Mouse (Mus musculus): ENCODE results near the gene Slc25a33.
"Not testable (repeated sequence)": the region's sequence is repeated elsewhere in the genome, so short reads cannot be mapped to it uniquely, and the experiment has no call there.

The Slc25a33 gene

GRCm38 (mm10) chr4:149758423-149758822, 15.7 kb downstream of the Slc25a33 start:
- no peak for DNase-seq (ENCODE audit: low read depth, low spot score)

- DNase-seq (ENCODE audit: low read depth, low spot score), result not testable (repeated sequence)
These were observed 17.5 kb downstream of the Slc25a33 start for GRCm38 (mm10) chr4:149756546-149756945.

GRCm38 (mm10) chr4:149752836-149753235, 21.2 kb downstream of the Slc25a33 start:
- DNase-seq (ENCODE audit: low read depth, low spot score), result no peak

GRCm38 (mm10) chr4:149752124-149752799, 21.8 kb downstream of the Slc25a33 start:
- no peak for DNase-seq (ENCODE audit: low read depth, low spot score)

GRCm38 (mm10) chr4:149750671-149751070, 23.4 kb downstream of the Slc25a33 start:
- no peak for DNase-seq (ENCODE audit: low read depth, low spot score)

GRCm38 (mm10) chr4:149749663-149750015, 24.4 kb downstream of the Slc25a33 start:
- DNase-seq (ENCODE audit: low read depth, low spot score), result not testable (repeated sequence)

GRCm38 (mm10) chr4:149749003-149749662, 24.9 kb downstream of the Slc25a33 start:
- no peak for DNase-seq (ENCODE audit: low read depth, low spot score)

- no peak for DNase-seq (ENCODE audit: low read depth, low spot score)
These were observed 30.0 kb downstream of the Slc25a33 start for GRCm38 (mm10) chr4:149744119-149744518.

- DNase-seq (ENCODE audit: low read depth, low spot score), result no peak
These were observed 32.0 kb downstream of the Slc25a33 start for GRCm38 (mm10) chr4:149742011-149742530.

GRCm38 (mm10) chr4:149740301-149740700, 33.8 kb downstream of the Slc25a33 start:
- DNase-seq (ENCODE audit: low read depth, low spot score), result no peak

- no peak for DNase-seq (ENCODE audit: low read depth, low spot score)
These were observed 34.6 kb downstream of the Slc25a33 start for GRCm38 (mm10) chr4:149739478-149739877.

GRCm38 (mm10) chr4:149737383-149738324, 36.4 kb downstream of the Slc25a33 start, which contains the start of gene Tmem201:
TSS of gene Tmem201 (minus strand) at chr4:149738044.
- peak; percentile 79 for DNase-seq (ENCODE audit: low read depth, low spot score)

- DNase-seq (ENCODE audit: low read depth, low spot score), result no peak
These were observed 37.5 kb downstream of the Slc25a33 start for GRCm38 (mm10) chr4:149736581-149736980.

- DNase-seq (ENCODE audit: low read depth, low spot score), result no peak
These were observed 38.3 kb downstream of the Slc25a33 start for GRCm38 (mm10) chr4:149735624-149736250.

GRCm38 (mm10) chr4:149734730-149735475, 39.2 kb downstream of the Slc25a33 start:
- no peak for DNase-seq (ENCODE audit: low read depth, low spot score)

- no peak for DNase-seq (ENCODE audit: low read depth, low spot score)
These were observed 39.8 kb downstream of the Slc25a33 start for GRCm38 (mm10) chr4:149734246-149734645.

- DNase-seq (ENCODE audit: low read depth, low spot score), result no peak
These were observed 40.3 kb downstream of the Slc25a33 start for GRCm38 (mm10) chr4:149733748-149734147.

GRCm38 (mm10) chr4:149732800-149733199, 41.3 kb downstream of the Slc25a33 start:
- no peak for DNase-seq (ENCODE audit: low read depth, low spot score)

- no peak for DNase-seq (ENCODE audit: low read depth, low spot score)
These were observed 41.8 kb downstream of the Slc25a33 start for GRCm38 (mm10) chr4:149732313-149732712.

GRCm38 (mm10) chr4:149730827-149731226, 43.2 kb downstream of the Slc25a33 start:
- DNase-seq (ENCODE audit: low read depth, low spot score), result no peak

- DNase-seq (ENCODE audit: low read depth, low spot score), result no peak
These were observed 45.3 kb downstream of the Slc25a33 start for GRCm38 (mm10) chr4:149728810-149729209.

Data from brain, embryonic 18.5 days (tissue).